Comparison of ENCODE assay signal across 13 mouse cellular contexts in the genomic region with DNA sequence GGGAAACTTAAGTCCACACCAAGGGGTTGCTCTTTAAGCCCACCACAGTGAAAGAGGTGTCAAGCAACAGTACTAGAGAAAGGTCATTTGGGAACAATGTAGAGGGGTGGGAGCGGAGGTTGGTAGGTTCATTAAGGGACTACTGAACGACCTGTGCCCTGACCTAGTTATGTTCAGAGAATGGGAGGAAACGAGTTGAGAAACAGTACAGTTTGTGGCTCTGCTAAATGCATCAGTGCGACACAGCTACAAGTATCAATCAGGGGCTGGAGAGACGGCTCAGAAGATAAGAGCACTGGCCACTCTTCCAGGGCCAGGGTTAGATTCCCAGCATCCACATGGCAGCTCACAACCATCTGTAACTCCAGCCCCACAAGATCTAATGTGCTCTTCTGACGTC.
"Had no signal": no experiment of that assay in that cellular context is flagged by ENCODE, and none has a peak within 500 bp of the region (broad histone marks: within the 10 kb centered on the region; RNA-seq: fewer than 3 reads in every experiment).

No protein-coding gene starts in this region.

- H3K9me3 ChIP-seq: liver, embryonic 13.5 days; stomach, embryonic 15.5 days had no signal

- H3K27me3 ChIP-seq: liver, embryonic 13.5 days; stomach, embryonic 15.5 days had no signal

- DNase-seq: kidney, postnatal 4 days; left cerebral cortex, postnatal 4 days; liver, embryonic 13.5 days; lung, adult 2 months; lung, postnatal 14 days; lung, postnatal 4 days; midbrain, embryonic 14.5 days; right cerebral cortex, adult 18-20 months; right cerebral cortex, postnatal 14 days; spleen, adult 18-20 months; thymus, postnatal 4 days had no signal

- H3K27ac ChIP-seq: liver, embryonic 13.5 days; stomach, embryonic 15.5 days had no signal

- H3K4me2 ChIP-seq: liver, embryonic 13.5 days; midbrain, embryonic 11.5 days; stomach, embryonic 15.5 days had no signal

- H3K4me1 ChIP-seq: liver, embryonic 13.5 days had no signal

- H3K4me3 ChIP-seq: liver, embryonic 13.5 days; stomach, embryonic 15.5 days had no signal

- H3K9ac ChIP-seq: liver, embryonic 13.5 days; stomach, embryonic 15.5 days had no signal

- H3K36me3 ChIP-seq: liver, embryonic 13.5 days; stomach, embryonic 15.5 days had no signal
